Mouse (Mus musculus): ENCODE data around the gene Lonp2. TPM values are rescaled to one million over a fixed set of nuclear protein-coding genes. Genes with fewer than 3 reads are reported as not detected.

The Lonp2 gene
- total RNA-seq (2014; fragmentation: Nextera tagmentation), result 41.9 and 42.5 TPM in 2 replicates
- 70.5 and 73.4 TPM in 2 replicates for total RNA-seq (2017)
- 45.9 and 47.8 TPM in 2 replicates for polyA plus RNA-seq (2012)

DNA sequence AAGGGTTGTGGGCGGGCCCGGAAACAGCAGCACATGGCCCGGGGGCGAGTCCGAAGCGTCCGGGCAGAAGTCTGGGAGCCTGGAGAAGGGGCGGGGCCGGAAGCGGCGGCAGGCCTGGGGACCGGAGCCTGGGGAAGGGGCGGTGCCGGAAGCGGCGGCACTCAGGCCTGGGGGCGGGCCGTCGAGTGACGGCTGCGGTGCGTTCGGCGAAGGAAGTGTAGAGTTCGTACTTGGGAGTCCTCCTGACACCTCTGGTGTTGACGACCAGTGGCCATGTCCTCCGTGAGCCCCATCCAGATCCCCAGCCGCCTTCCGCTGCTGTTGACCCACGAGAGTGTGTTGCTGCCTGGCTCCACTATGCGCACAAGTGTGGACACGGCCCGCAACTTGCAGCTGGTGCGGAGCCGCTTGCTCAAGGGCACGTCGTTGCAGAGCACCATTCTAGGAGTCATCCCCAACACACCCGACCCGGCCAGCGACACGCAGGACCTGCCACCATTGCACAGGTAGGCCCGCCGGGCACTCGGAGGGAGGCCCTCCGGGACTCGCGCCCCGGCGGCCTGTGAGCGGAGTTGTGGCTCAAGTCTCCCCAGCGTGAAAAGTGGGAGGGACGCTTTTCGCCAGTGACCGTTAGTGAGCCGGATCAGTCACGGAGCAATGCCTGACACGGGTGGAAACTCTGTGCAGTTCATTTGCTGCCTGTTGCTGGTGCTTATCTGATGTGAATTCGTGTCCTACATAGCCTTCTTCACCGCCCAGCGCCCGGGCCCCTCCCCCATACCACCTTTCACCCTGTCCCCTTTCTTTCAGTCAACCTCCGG lies at the start of gene Lonp2:
TSS of gene Lonp2 (plus strand) at position 133 of the 821 bp plus-strand sequence.
- peak; percentile 95 for ATAC-seq (ENCODE audit: extremely low read depth, insufficient number of reproducible peaks, low FRiP score, poor library complexity, severe bottlenecking)
- peaks cover 28% of the 10 kb centered on the region for H3K4me1 ChIP-seq (ENCODE audit: insufficient read depth, low read depth, low read length)
- H3K4me3 ChIP-seq (ENCODE audit: low read depth, low read length), result peak within 1 kb of the TSS; percentile 98
- peak; percentile 95 for DNase-seq (ENCODE audit: low spot score)
- H3K27me3 ChIP-seq (ENCODE audit: insufficient read depth, low read length), result no peaks in the 10 kb centered on the region
- H3K9me3 ChIP-seq (replicated peaks), result no peaks in the 10 kb centered on the region
- peaks cover 11% of the 10 kb centered on the region for H3K36me3 ChIP-seq (replicated peaks)
- TF ChIP-seq TAL1 (conservative IDR thresholded peaks at IDR 0.05; ENCODE audit: low read depth, low read length) (no peak), POLR2AphosphoS5 (IDR thresholded peaks at IDR 0.05; ENCODE audit: insufficient replicate concordance, low read depth, low read length) (no peak), GATA2 (IDR thresholded peaks at IDR 0.05; ENCODE audit: borderline replicate concordance, low read depth, low read length) (no peak)

DNA sequence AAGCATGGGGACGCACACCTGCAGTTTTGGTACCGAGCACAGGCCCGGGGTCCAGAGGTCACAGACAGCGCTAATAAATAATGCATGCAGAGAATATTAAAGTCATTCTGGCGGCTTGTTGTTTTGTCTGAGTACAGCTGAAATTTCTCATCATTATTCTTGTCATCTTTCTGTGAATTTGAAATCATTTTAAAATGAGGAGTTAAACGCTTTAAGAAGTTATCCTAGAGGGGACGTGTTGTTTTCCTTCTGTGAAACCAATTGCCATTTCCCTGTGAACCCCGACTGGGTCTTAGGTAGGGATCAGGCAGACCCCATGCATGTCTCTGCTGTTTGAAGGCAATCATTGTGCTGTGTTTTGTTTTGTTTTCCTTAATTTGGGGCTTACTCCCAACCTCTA lies 46.3 kb upstream of the Lonp2 start:
- TF ChIP-seq GATA1 (IDR thresholded peaks at IDR 0.05; ENCODE audit: borderline replicate concordance, low read length) (no peak), TAL1 (conservative IDR thresholded peaks at IDR 0.05; ENCODE audit: low read depth, low read length) (no peak), GATA2 (IDR thresholded peaks at IDR 0.05; ENCODE audit: borderline replicate concordance, low read depth, low read length) (no peak), POLR2AphosphoS5 (IDR thresholded peaks at IDR 0.05; ENCODE audit: insufficient replicate concordance, low read depth, low read length) (no peak), CTCF (IDR thresholded peaks at IDR 0.05; ENCODE audit: low read depth, low read length) (no peak)

DNA sequence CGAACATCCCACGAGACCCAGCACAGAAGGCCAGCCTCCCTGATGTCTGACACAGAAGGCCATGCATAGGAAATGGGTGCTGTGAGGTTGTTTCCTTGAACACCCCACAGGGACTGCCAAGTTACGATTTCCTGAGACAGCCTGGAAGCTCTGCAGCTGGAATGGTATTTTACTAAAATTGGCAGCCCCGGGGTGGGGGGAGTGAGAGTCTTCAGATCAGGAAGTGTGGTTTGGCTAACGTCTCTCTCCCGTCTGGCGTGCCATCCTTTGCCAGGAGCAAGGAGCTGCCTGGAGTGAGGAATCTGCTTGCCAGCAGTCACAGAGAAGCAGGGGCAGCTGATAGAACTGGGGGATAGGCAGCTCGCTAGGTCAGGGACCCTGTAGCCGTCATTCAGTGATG lies 45.8 kb upstream of the Lonp2 start:
- peaks cover 21% of the 10 kb centered on the region for H3K27me3 ChIP-seq (ENCODE audit: insufficient read depth, low read length)
- ATAC-seq (ENCODE audit: extremely low read depth, insufficient number of reproducible peaks, low FRiP score, poor library complexity, severe bottlenecking) (no peak), DNase-seq (ENCODE audit: low spot score) (no peak)
- no peaks in the 10 kb centered on the region for H3K4me1 ChIP-seq (ENCODE audit: insufficient read depth, low read depth, low read length)
- no peak overlapping the region for H3K4me3 ChIP-seq (ENCODE audit: low read depth, low read length)
- no peak for TF ChIP-seq GATA1 (IDR thresholded peaks at IDR 0.05; ENCODE audit: borderline replicate concordance, low read length)
- no peak for TF ChIP-seq POLR2AphosphoS5 (IDR thresholded peaks at IDR 0.05; ENCODE audit: insufficient replicate concordance, low read depth, low read length)
- TF ChIP-seq TAL1 (conservative IDR thresholded peaks at IDR 0.05; ENCODE audit: low read depth, low read length), result no peak
- no peak for TF ChIP-seq CTCF (IDR thresholded peaks at IDR 0.05; ENCODE audit: low read depth, low read length)
- no peak for TF ChIP-seq GATA2 (IDR thresholded peaks at IDR 0.05; ENCODE audit: borderline replicate concordance, low read depth, low read length)
- H3K9me3 ChIP-seq (replicated peaks), result no peaks in the 10 kb centered on the region
- no peaks in the 10 kb centered on the region for H3K36me3 ChIP-seq (replicated peaks)

More for the DNA sequence above, 46.3 kb upstream of the Lonp2 start:
- DNase-seq (ENCODE audit: low spot score) (no peak), ATAC-seq (ENCODE audit: extremely low read depth, insufficient number of reproducible peaks, low FRiP score, poor library complexity, severe bottlenecking) (no peak)
- Histone ChIP-seq H3K36me3 (replicated peaks) (no peaks in the 10 kb centered on the region), H3K9me3 (replicated peaks) (no peaks in the 10 kb centered on the region), H3K4me1 (ENCODE audit: insufficient read depth, low read depth, low read length) (no peaks in the 10 kb centered on the region), H3K27me3 (ENCODE audit: insufficient read depth, low read length) (peaks cover 21% of the 10 kb centered on the region), H3K4me3 (ENCODE audit: low read depth, low read length) (no peak overlapping the region)

DNA sequence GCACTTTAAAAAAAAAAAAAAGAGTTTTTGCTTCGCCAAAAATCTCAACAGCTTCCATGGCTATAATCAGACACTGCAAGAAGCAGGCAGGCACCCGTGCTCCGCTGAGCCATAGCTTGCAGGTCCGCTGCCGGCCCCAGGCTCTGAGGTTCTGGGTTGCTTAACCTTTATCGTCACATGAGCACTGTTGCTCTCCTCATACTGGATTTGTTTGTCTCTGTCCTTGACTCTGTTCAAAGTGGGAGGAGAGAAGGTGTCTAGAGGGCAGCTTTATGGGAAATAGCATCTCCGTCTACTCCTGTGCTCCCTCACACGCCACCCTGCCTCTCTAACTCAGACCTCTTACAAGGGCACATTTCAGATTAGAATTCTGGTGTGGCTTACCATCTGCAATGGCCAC lies 45.1 kb upstream of the Lonp2 start:
- Histone ChIP-seq H3K4me3 (ENCODE audit: low read depth, low read length) (no peak overlapping the region), H3K9me3 (replicated peaks) (no peaks in the 10 kb centered on the region), H3K4me1 (ENCODE audit: insufficient read depth, low read depth, low read length) (no peaks in the 10 kb centered on the region), H3K27me3 (ENCODE audit: insufficient read depth, low read length) (peaks cover 21% of the 10 kb centered on the region), H3K36me3 (replicated peaks) (no peaks in the 10 kb centered on the region)
- no peak for DNase-seq (ENCODE audit: low spot score)
- ATAC-seq (ENCODE audit: extremely low read depth, insufficient number of reproducible peaks, low FRiP score, poor library complexity, severe bottlenecking), result no peak
- no peak for TF ChIP-seq POLR2AphosphoS5 (IDR thresholded peaks at IDR 0.05; ENCODE audit: insufficient replicate concordance, low read depth, low read length)

DNA sequence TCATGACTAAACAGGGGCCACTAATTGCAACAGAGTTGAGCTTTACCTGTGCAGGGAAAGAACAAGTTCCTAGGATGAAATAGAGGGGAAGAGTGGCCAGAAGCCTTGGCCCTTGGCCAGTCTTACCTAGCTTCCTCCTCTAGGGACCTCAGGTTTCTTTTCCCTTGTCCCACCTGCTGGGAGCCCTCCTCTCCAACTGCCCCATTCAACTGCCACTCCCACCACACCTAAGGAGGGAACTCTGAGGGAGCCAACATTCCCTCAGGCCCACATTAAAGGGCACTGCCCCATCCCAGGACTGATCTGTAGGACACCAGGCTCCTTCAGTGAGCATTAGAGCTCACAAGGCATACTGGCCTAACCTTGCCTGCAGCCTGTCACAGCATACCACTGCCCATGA lies 43.4 kb upstream of the Lonp2 start, which contains the start of gene Abcc12:
TSS of gene Abcc12 (minus strand) at position 229 of the 400 bp plus-strand sequence.
- no peak for TF ChIP-seq GATA2 (IDR thresholded peaks at IDR 0.05; ENCODE audit: borderline replicate concordance, low read depth, low read length)
- TF ChIP-seq TAL1 (conservative IDR thresholded peaks at IDR 0.05; ENCODE audit: low read depth, low read length), result no peak
- no peak for TF ChIP-seq POLR2AphosphoS5 (IDR thresholded peaks at IDR 0.05; ENCODE audit: insufficient replicate concordance, low read depth, low read length)
- TF ChIP-seq GATA1 (IDR thresholded peaks at IDR 0.05; ENCODE audit: borderline replicate concordance, low read length), result no peak
- TF ChIP-seq CTCF (IDR thresholded peaks at IDR 0.05; ENCODE audit: low read depth, low read length), result no peak
- Histone ChIP-seq H3K4me3 (ENCODE audit: low read depth, low read length) (no peak within 1 kb of the TSS), H3K36me3 (replicated peaks) (no peaks in the 10 kb centered on the region), H3K27me3 (ENCODE audit: insufficient read depth, low read length) (peaks cover 21% of the 10 kb centered on the region), H3K9me3 (replicated peaks) (no peaks in the 10 kb centered on the region), H3K4me1 (ENCODE audit: insufficient read depth, low read depth, low read length) (peaks cover 5% of the 10 kb centered on the region; the same call in 1 of the 2 replicates)
- DNase-seq (ENCODE audit: low spot score) (no peak), ATAC-seq (ENCODE audit: extremely low read depth, insufficient number of reproducible peaks, low FRiP score, poor library complexity, severe bottlenecking) (no peak)

DNA sequence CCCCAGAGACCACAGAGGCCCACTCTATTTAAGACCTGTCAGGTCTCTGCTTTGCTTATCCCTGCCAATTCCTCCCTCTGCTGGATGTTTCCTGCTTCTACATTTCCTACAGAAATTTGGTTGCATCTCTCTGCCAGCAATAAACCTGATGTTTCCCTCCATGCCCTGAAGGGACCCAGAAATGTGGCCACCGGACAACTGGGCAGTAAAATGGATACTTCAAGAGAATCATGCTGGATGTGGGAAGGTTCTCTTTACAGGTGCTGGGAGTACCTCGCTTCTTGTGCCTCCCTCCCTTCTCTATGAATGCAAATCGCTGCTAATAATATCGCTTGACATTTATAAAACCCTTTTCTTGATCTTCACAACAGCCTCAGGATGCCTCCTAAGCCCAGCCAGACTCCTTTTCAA lies 41.9 kb upstream of the Lonp2 start:
- Histone ChIP-seq H3K4me3 (ENCODE audit: low read depth, low read length) (no peak overlapping the region), H3K36me3 (replicated peaks) (no peaks in the 10 kb centered on the region), H3K9me3 (replicated peaks) (no peaks in the 10 kb centered on the region), H3K27me3 (ENCODE audit: insufficient read depth, low read length) (peaks cover 19% of the 10 kb centered on the region), H3K4me1 (ENCODE audit: insufficient read depth, low read depth, low read length) (peaks cover 8% of the 10 kb centered on the region)
- ATAC-seq (ENCODE audit: extremely low read depth, insufficient number of reproducible peaks, low FRiP score, poor library complexity, severe bottlenecking), result no peak
- no peak for DNase-seq (ENCODE audit: low spot score)
- TF ChIP-seq CTCF (IDR thresholded peaks at IDR 0.05; ENCODE audit: low read depth, low read length), result no peak
- TF ChIP-seq POLR2AphosphoS5 (IDR thresholded peaks at IDR 0.05; ENCODE audit: insufficient replicate concordance, low read depth, low read length), result no peak
- TF ChIP-seq TAL1 (conservative IDR thresholded peaks at IDR 0.05; ENCODE audit: low read depth, low read length), result no peak
- TF ChIP-seq GATA2 (IDR thresholded peaks at IDR 0.05; ENCODE audit: borderline replicate concordance, low read depth, low read length), result no peak
- TF ChIP-seq GATA1 (IDR thresholded peaks at IDR 0.05; ENCODE audit: borderline replicate concordance, low read length), result no peak
